Mouse (Mus musculus) CH12.LX (cell line): ENCODE data around the gene Zic5. TPM values are rescaled to one million over a fixed set of nuclear protein-coding genes. Genes with fewer than 3 reads are reported as not detected.

Experiments used
- DNase-seq: peaks from one replicate; pipeline ENCODE4 v3.0.0-alpha.2; 2013; ENCODE audit errors: extremely low read depth
- H3K27ac ChIP-seq: 2 replicates; pipeline ENCODE4 v1.5.1; 2012; ENCODE audit warnings: low read depth, mild to moderate bottlenecking, control low read depth, moderate library complexity; ENCODE audit not compliant: insufficient read depth
- H3K27me3 ChIP-seq: replicated peaks from 2 replicates; pipeline ENCODE3; 2012; ENCODE audit warnings: inconsistent platforms
- H3K36me3 ChIP-seq, 2 experiments: replicated peaks in 1 of 2; 2 replicates each; pipeline versions ENCODE3 to v1.6.1; 2012; ENCODE audit warnings: inconsistent platforms in 1 of 2, low read length in 1 of 2, mild to moderate bottlenecking in 1 of 2, mixed read lengths in 1 of 2, moderate library complexity in 1 of 2; ENCODE audit not compliant: control insufficient read depth in 1 of 2, insufficient read depth in 1 of 2
- H3K4me1 ChIP-seq, 2 experiments: 2 replicates each; pipeline ENCODE4 v1.6.1; 2012; ENCODE audit warnings: inconsistent platforms in 1 of 2, moderate library complexity in 1 of 2; ENCODE audit not compliant: insufficient read depth in 2 of 2, control insufficient read depth in 1 of 2
- H3K4me2 ChIP-seq: 2 replicates; pipeline ENCODE4 v1.6.1; 2012; ENCODE audit warnings: low read depth, mild to moderate bottlenecking, control low read depth; ENCODE audit not compliant: poor library complexity, insufficient read depth, severe bottlenecking
- H3K4me3 ChIP-seq, 3 experiments: fragments of 150-350 bp in 1 of 3; sonication (generic) in 1 of 3; replicated peaks in 1 of 3; 2 replicates each; pipeline versions ENCODE3 to v1.5.1; 2011 to 2012; ENCODE audit warnings: low read depth in 2 of 3, low read length in 2 of 3, mild to moderate bottlenecking in 2 of 3, moderate library complexity in 2 of 3, control low read depth in 1 of 3, improper control_type of control experiment in 1 of 3, inconsistent platforms in 1 of 3, mixed read lengths in 1 of 3; ENCODE audit not compliant: poor library complexity in 1 of 3
- H3K79me2 ChIP-seq: replicated peaks from 2 replicates; pipeline ENCODE4 v1.6.1; 2012; ENCODE audit warnings: mild to moderate bottlenecking, moderate library complexity; ENCODE audit not compliant: control insufficient read depth, poor library complexity, insufficient read depth, severe bottlenecking; ENCODE audit errors: extremely low read depth
- H3K9ac ChIP-seq: 2 replicates; pipeline ENCODE4 v1.6.1; 2012; ENCODE audit warnings: low read depth, mild to moderate bottlenecking, control low read depth, moderate library complexity; ENCODE audit not compliant: insufficient read depth
- H3K9me3 ChIP-seq: replicated peaks from 2 replicates; pipeline ENCODE3; 2012; ENCODE audit warnings: low read length, inconsistent platforms, mixed read lengths
- BHLHE40 ChIP-seq: IDR thresholded peaks from 2 replicates; pipeline ENCODE4 v1.6.1; 2011; ENCODE audit warnings: mild to moderate bottlenecking, low read depth, low read length, improper control_type of control experiment
- CTCF ChIP-seq, 2 experiments: IDR thresholded peaks in 1 of 2; conservative IDR thresholded peaks in 1 of 2; 2 replicates each; pipeline ENCODE4 v1.5.1; 2011 to 2012; ENCODE audit warnings: low read depth in 2 of 2, low read length in 2 of 2, improper control_type of control experiment in 1 of 2, inconsistent platforms in 1 of 2, mild to moderate bottlenecking in 1 of 2, moderate library complexity in 1 of 2
- E2F4 ChIP-seq: IDR thresholded peaks from 2 replicates; pipeline ENCODE4 v1.6.1; 2011; ENCODE audit warnings: low read depth, low read length, improper control_type of control experiment; ENCODE audit not compliant: insufficient replicate concordance
- EP300 ChIP-seq: IDR thresholded peaks from 2 replicates; pipeline ENCODE4 v1.6.1; 2011; ENCODE audit warnings: low read length, improper control_type of control experiment
- IRF4 ChIP-seq: IDR thresholded peaks from 2 replicates; pipeline ENCODE4 v1.6.1; 2014; ENCODE audit warnings: low read depth, mild to moderate bottlenecking, inconsistent platforms, low read length, improper control_type of control experiment
- JUN ChIP-seq: IDR thresholded peaks from 2 replicates; pipeline ENCODE4 v1.6.1; 2011; ENCODE audit warnings: low read depth, mild to moderate bottlenecking, low read length, improper control_type of control experiment, moderate library complexity; ENCODE audit not compliant: insufficient read depth
- JUND ChIP-seq: conservative IDR thresholded peaks from 2 replicates; pipeline ENCODE4 v1.6.1; 2011; ENCODE audit warnings: low read depth, low read length, improper control_type of control experiment
- KAT2A ChIP-seq: IDR thresholded peaks from 2 replicates; pipeline ENCODE4 v1.6.1; 2012; ENCODE audit warnings: low read length, improper control_type of control experiment, inconsistent platforms; ENCODE audit not compliant: insufficient replicate concordance
- MAZ ChIP-seq: IDR thresholded peaks from 2 replicates; pipeline ENCODE4 v1.6.1; 2012; ENCODE audit warnings: low read depth, mild to moderate bottlenecking, inconsistent platforms, low read length, improper control_type of control experiment, moderate library complexity
- MXI1 ChIP-seq: IDR thresholded peaks from 2 replicates; pipeline ENCODE4 v1.6.1; 2011; ENCODE audit warnings: mild to moderate bottlenecking, low read depth, low read length, improper control_type of control experiment
- MYC ChIP-seq: IDR thresholded peaks from 2 replicates; pipeline ENCODE4 v1.6.1; 2011; ENCODE audit warnings: low read depth, mild to moderate bottlenecking, improper control_type of control experiment, low read length
- NELFE ChIP-seq: IDR thresholded peaks from 2 replicates; pipeline ENCODE4 v1.6.1; 2011; ENCODE audit warnings: low read depth, low read length, improper control_type of control experiment
- POLR2A ChIP-seq: IDR thresholded peaks from 2 replicates; pipeline ENCODE4 v1.6.1; 2011; ENCODE audit warnings: low read depth, mild to moderate bottlenecking, improper control_type of control experiment, low read length
- RAD21 ChIP-seq: IDR thresholded peaks from 2 replicates; pipeline ENCODE4 v1.6.1; 2011; ENCODE audit warnings: low read depth, mild to moderate bottlenecking, low read length, improper control_type of control experiment, moderate library complexity
- SIN3A ChIP-seq: IDR thresholded peaks from 2 replicates; pipeline ENCODE4 v1.6.1; 2012; ENCODE audit warnings: low read length, improper control_type of control experiment, inconsistent platforms
- SMC3 ChIP-seq: IDR thresholded peaks from 2 replicates; pipeline ENCODE4 v1.6.1; 2011; ENCODE audit warnings: low read depth, low read length, improper control_type of control experiment
- TCF12 ChIP-seq: IDR thresholded peaks from 2 replicates; pipeline ENCODE4 v1.6.1; 2014; ENCODE audit warnings: low read depth, mild to moderate bottlenecking, inconsistent platforms, low read length, improper control_type of control experiment
- UBTF ChIP-seq: IDR thresholded peaks from 2 replicates; pipeline ENCODE4 v1.6.1; 2012; ENCODE audit warnings: low read depth, mild to moderate bottlenecking, inconsistent platforms, low read length, improper control_type of control experiment, moderate library complexity
- USF1 ChIP-seq: IDR thresholded peaks from 2 replicates; pipeline ENCODE4 v1.6.1; 2014; ENCODE audit warnings: low read depth, mild to moderate bottlenecking, inconsistent platforms, low read length, improper control_type of control experiment
- USF2 ChIP-seq: conservative IDR thresholded peaks from 2 replicates; pipeline ENCODE4 v1.6.1; 2011; ENCODE audit warnings: low read depth, low read length, improper control_type of control experiment
- ZC3H11A ChIP-seq: IDR thresholded peaks from 2 replicates; pipeline ENCODE4 v1.6.1; 2012; ENCODE audit warnings: low read depth, mild to moderate bottlenecking, inconsistent platforms, low read length, improper control_type of control experiment
- ZKSCAN1 ChIP-seq: IDR thresholded peaks from 2 replicates; pipeline ENCODE4 v1.6.1; 2012; ENCODE audit warnings: low read depth, inconsistent platforms, low read length, improper control_type of control experiment, borderline replicate concordance
- ZNF384 ChIP-seq: IDR thresholded peaks from 2 replicates; pipeline ENCODE4 v1.6.1; 2012; ENCODE audit warnings: low read depth, low read length, improper control_type of control experiment, inconsistent platforms
- dilution Hi-C: fragments of 300-500 bp; cut with MboI; formaldehyde crosslinking; loops from 2 replicates; pipeline ENCODE4 v1.14.3; 2020; ENCODE audit warnings: low sequenced_read_pairs; ENCODE audit not compliant: extremely low pct_unique_long_range_greater_than_20kb, extremely low pct_ligation_motif_present
- in situ Hi-C: fragments of 300-500 bp; cut with MboI; formaldehyde crosslinking; loops from 3 replicates; pipeline ENCODE4 v1.14.3; 2019; ENCODE audit warnings: low sequenced_read_pairs, low pct_ligation_motif_present, low pct_unique_long_range_greater_than_20kb, mixed read lengths
- polyA plus RNA-seq: library from polyadenylated mRNA; unstranded; fragments of >175 nt; gene quantifications from 2 replicates; pipeline ENCODE4 v1.2.1, GENCODE M21; 2012; ENCODE audit warnings: low read depth; ENCODE audit not compliant: insufficient read length
- total RNA-seq, 2 experiments: library from RNA; depleted of rRNA; stranded (reverse); fragments of 300-350 nt in 1 of 2; fragments of >200 nt in 1 of 2; gene quantifications; 2 replicates each; pipeline ENCODE4 v1.2.3; 2012 to 2014

The Zic5 gene
- total and polyA plus RNA-seq, 3 experiments, result 1.3 to 9.1 (median 1.5) TPM

DNA sequence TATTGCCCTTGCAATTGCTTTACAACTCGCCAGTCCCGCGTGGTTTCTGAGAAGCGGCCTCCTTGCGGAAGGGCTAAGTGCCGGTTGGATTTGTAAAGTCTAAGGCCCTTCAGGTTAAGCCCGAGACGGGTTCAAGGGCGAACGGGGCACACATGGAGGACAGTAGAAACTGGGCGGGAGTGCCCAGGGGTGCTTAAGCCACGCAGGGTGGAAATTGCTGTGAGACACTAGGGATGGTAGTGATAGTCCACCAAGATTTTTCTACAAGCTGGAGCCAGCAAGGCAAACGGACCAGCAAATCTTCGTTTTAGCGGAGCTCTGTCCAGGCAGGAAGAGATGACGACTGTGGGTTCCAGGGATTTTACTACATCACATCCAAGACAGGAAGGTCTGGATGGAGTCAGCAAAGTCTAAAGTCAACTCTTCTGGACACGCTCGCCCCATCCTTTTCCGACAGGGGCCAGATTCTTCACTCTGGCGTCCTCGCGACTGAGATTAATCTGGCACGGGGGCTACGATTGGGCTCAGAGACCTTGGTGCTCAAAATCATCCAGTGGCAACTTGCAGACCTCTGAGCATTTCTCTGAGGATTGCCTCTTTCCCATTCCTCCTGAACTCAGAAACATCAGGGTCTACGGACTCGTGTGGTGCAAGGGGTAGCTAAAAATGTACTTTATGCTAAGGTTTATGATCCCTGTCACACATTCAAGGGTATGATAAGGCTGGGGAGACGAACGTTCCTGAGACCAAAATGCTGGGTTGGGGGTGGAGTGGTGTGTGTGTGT lies 3.7 kb upstream of the Zic5 start:
- Histone ChIP-seq H3K27me3 (no peaks in the 10 kb centered on the region), H3K4me3 (no peak overlapping the region), H3K4me1 (no peaks in the 10 kb centered on the region), H3K9ac (no peak overlapping the region), H3K79me2 (no peaks in the 10 kb centered on the region), H3K4me2 (no peak overlapping the region)
- dilution Hi-C loops, result no loop called here
- DNase-seq, result no peak
- TF ChIP-seq TCF12 (no peak), MAZ (no peak), USF2 (no peak), E2F4 (no peak), USF1 (no peak), CTCF (conservative IDR thresholded peaks at IDR 0.05 in 1 of 2, IDR thresholded peaks at IDR 0.05 in 1 of 2; ENCODE audit: low read depth in 2 of 2, low read length in 2 of 2) (no peak), RAD21 (no peak), ZC3H11A (no peak), SIN3A (no peak), JUND (no peak), SMC3 (no peak)
- TF ChIP-seq, all 38 proteins: peak for 0
- in situ Hi-C loops, result no loop called here
- Histone ChIP-seq H3K9me3 (peaks cover 10% of the 10 kb centered on the region), H3K27ac (no peak overlapping the region), H3K36me3 (no peaks in the 10 kb centered on the region)

DNA sequence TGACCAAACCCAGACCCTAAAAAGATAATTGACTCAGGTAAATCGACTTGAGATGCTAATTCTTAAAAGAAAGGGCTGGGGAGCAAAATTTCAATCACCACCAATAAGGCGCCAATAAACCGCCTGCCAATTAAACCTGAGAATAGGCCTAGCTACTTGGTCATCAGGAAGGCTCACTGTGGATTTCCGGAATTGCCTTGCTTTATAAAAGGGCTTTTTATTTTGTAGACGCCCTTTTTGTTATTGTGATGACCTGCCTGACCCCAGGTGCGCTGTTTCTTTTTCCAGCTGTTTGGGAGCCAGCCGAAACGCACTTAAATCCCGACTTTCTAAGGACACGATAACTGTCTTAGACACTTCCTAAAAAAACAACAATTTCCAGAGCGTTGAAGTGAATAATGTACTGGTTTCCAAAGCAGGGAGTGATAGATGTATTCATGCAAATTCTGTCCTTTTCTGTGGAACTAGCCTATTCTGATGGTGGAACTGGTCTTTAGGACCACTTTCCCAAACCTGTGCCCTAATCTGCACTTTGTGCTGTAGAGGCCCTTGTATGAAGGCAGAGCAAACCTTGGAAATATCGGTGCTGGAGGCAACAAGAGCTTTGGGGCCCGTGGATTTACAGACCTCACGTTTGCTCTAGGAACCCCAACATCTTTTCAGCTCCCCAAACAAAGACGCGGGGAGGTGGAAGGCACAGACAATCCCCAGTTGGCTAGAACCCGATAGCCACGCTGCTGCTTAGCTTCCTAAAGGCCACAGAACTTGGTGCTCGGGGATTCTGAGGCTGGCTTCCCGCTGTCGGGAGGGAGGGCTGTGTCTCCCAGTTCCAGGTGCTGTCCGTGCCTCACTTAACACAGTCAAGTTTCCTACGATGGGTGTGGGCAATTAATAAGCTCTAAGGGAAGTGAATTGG lies 2.7 kb upstream of the Zic5 start:
- no peak for DNase-seq
- no peak overlapping the region for H3K27ac ChIP-seq
- dilution Hi-C loops, result no loop called here
- no peaks in the 10 kb centered on the region for H3K4me1 ChIP-seq
- no peaks in the 10 kb centered on the region for H3K79me2 ChIP-seq
- TF ChIP-seq E2F4 (no peak), JUN (no peak), KAT2A (no peak), MYC (no peak), ZKSCAN1 (no peak), TCF12 (no peak), EP300 (no peak), BHLHE40 (no peak), NELFE (no peak), USF1 (no peak), POLR2A (no peak), RAD21 (no peak), IRF4 (no peak), USF2 (no peak), ZC3H11A (no peak), SIN3A (no peak), ZNF384 (no peak), MXI1 (no peak), UBTF (no peak)
- TF ChIP-seq, all 38 proteins: peak for 0
- H3K27me3 ChIP-seq, result no peaks in the 10 kb centered on the region
- H3K4me2 ChIP-seq, result no peak overlapping the region
- H3K9me3 ChIP-seq, result peaks cover 6% of the 10 kb centered on the region
- in situ Hi-C loops, result no loop called here
- H3K4me3 ChIP-seq, result no peak overlapping the region
- H3K9ac ChIP-seq, result no peak overlapping the region
- no peaks in the 10 kb centered on the region for H3K36me3 ChIP-seq
